Mouse (Mus musculus) embryo, embryonic 9.5 days (tissue): ENCODE data around the gene Rpl38.
A peak's percentile ranks its signal among the peaks of the same experiment; 100 is the strongest.
"Not testable (repeated sequence)": the region's sequence is repeated elsewhere in the genome, so short reads cannot be mapped to it uniquely, and the experiment has no call there.

Source experiments
- DNase-seq: peaks from one replicate; pipeline ENCODE4 v3.0.0-alpha.2; 2017; ENCODE audit errors: extremely low spot score

Gene Rpl38

DNA sequence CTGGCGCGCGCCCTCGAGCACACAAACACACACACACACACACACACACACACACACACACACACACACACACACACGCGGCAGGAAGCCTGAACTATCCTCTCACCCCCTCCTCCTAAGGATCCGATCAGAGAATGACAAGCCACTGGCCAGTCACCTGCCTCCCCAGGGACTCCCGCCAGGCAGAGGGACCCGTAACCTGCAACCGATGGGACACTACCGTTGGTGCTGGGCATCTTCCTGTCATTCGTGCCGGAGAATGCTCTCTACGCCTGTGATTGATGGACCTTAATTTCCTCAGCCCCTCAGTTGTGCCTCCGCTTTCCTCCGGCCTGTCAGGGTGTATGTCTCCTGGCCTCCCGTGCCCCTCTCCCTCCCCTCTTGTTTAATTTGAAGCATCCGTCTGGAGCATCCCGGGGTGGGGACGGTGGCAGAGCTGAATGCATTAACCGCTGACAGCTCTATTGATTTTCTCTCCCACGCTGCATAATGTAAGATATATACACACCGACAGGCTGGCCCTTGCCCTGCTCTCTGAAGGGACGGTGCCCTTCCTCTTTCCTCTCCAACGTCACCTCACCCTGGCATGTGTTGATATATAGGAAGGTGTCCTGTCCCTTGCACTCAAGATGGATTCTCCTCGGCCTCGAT is 11.2 kb upstream of the Rpl38 start:
- no peak for DNase-seq

DNA sequence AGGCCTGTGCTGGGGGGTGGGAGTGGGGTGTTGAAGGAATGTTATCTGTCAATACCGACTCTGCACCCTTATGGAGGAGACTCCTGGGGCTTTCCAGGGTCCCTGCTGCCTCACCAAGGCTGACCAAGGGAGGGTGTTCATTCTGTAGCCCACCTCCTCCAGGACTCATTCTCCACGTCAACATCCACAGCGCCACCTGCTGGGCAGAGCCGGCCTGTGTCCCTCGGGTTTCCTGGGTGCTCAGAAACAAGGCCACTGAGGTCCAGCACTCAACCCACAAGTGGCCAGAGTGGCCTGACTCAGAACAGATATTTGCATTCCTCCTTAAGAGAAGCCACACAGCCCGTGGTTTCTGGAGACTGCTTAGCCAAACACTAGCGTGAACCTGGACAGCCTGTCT is 10.6 kb upstream of the Rpl38 start:
- DNase-seq: peak; percentile 71

DNA sequence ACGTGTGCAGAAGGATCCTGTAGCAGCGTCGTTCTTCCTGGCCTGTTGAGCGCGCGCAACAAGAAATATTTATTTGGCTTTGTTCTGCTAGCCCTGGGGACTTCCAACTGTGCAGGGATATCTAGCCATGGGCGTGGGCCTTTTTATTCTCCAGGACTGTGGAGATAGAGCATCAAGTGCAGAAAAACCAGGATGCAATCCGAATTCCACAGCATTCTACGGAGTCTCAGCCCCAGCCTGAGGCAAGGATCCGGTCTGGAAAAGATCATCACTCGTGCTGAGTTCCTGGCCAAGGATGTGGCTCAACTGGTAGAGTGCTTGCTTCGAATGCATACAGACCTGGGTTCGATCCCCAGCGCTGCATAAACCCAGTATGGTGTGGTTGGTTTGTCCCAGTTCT is 6.2 kb upstream of the Rpl38 start:
- DNase-seq: no peak

DNA sequence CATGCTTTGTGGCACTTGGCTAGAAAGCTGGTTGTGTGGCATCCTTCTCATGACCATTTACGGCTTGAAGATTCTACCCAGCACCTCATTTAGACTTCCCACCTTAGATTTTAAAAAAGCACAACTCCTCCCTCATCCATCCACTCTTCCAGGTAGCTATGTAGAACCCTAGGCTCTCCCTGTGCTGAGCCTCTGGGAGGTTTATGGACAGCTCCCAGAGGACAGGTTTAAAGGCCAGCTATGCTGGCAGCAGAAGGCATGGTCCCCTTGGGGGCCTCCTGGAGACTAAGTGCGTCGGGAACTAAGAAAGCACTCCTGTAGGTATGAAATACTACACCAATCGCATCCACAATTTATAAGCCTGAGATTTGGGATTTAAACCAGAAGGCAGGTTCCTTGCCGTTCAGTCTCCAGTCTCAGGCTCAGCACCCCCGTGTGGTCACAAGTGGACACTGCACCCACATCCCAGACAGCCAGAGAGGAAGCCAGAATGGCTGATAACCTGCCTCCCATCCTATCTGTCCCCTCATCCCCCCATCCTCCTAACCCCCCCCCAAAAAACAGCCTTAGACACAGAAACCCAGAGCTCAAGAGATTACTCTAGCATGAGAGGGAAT is 5.5 kb upstream of the Rpl38 start:
- DNase-seq: no peak

DNA sequence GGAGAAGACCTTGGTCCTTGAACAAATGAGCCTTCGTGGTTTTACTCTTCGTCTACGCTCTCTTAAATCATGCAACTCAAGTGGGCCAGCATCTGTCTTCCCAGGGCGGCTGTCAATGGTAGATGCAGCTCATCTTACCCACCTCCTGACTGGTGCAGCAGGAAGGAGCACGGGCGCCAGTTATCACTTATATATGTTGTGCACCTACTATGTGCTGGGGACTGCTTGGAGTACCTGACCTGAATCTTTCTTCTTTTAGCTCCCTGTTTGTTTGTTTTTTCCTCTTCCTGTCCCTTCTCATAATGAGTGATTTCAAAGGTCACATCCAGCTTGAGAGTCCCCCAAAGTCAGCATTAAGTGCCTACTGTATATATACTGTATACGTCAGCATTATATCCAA is 4.2 kb upstream of the Rpl38 start:
- no peak for DNase-seq

DNA sequence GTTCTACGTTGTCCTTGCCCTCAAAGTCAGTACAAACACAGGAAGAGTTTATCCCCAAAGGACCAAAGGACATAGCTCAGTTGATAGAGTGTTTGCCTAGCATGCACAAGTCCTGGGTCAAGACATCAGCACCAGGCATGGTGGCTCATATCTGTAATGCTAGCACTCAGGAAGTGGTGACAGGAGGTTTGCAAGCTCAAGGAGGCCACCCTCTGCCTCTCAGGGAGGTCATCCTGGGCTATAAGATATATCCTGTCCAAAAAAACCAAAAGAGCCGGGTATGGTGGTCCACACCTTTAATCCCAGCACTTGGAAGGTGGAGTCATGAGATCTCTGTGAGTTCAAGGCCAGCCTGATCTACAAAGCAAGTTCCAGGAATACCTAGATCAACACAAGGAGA is 2.9 kb upstream of the Rpl38 start:
- DNase-seq: no peak

DNA sequence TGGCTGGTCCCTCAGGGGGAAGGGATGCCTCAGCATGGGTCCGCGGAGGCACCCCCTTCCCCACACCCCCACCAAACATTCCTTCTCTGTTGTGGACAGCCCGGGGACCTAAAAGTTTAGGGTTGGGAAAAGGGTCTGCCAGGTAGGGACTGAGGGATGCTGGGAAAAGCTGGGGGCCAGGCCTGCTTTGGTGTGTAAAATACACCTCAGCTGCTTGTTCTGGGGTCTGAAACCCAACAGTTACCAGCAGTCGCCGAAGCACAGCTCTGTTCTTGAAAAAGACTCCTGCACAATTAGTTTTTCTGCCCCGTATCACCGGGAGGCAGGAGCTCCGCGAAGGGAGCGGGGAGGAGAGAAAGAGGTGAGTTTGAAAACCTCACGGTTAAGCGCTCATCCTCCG is 1.5 kb upstream of the Rpl38 start:
- DNase-seq: no peak

DNA sequence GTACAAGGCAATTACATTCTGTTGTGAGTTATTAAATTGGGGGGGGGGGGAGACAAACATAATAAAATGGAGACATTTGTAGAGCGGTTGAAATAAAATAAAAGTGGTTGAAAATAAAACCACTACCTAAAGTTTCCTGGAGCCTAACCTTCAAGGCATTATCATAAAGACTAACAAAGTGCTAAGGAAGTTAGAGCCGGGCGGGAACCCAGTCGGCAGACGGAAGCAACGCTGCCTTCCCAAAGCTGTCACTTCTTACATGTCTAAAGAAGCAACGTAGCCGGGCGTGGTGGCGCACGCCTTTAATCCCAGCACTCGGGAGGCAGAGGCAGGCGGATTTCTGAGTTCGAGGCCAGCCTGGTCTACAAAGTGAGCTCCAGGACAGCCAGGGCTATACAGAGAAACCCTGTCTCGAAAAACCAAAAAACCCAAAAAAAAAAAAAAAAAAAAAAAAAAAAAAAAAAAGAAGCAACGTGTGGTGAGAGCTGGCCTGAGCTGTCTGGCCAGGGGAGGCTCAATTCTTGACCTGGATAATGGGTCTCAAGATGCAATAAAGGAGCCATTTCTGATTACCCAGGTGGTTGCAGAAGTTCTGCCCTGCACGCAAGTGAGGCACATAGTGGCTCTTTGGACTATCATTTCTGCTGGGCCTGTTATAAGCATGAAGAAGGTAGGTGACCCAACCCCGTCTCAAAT is 940 bp upstream of the Rpl38 start:
- DNase-seq: no peak

DNA sequence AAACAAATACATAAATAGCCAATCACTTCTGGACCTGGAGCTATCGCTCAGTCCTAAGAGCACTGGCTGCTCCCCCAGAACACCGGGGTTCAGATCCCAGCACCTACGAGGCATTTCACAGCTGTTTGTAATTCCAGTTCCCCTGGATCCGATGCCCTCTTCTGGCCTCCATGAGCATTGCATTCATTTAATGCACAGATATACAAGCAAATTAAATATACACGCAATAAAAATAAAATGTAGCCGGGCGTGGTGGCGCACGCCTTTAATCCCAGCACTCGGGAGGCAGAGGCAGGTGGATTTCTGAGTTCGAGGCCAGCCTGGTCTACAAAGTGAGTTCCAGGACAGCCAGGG is 415 bp upstream of the Rpl38 start:
- peak; percentile 46 for DNase-seq

DNA sequence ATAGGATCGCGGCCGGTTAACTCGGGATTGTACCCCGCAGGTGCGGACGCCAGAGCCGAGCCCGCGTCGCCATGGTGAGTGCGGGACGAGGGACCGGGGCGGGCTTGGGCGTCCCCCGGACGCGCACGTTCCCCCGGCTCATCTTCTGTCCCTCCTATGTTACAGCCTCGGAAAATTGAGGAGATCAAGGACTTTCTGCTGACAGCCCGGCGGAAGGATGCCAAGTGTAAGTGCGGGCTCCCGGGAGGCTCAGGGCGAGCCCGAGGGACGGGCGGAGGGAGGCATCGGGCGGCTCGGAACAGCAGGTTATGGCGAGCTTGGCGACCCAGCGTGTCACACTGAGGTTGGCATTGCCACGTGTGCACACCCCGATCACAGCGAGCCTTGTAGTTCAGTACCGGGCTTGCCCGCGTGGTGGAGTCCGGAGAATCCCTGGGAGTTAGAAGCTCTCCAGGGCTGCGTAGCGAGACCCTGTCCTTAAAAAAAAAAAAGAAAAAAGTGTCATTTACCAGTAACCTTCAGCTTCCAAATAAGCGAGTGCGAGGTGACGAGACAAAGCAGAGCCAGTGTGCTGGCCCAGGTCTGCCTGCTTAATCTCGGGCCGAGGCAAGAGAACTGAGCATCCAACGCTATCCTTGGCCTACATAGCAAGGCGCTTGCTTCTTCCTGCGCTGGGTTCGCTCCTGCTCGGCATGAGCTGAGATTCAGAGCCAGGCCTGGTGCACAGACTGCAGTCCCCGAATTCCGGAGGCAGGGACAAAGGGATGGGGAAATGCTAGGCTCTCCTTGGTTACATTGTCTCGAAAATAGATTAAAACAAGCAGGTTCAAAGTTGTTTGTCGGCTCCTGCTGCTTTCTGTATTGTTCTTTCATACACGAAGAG is 658 bp downstream of the Rpl38 start:
- DNase-seq: peak; percentile 74

DNA sequence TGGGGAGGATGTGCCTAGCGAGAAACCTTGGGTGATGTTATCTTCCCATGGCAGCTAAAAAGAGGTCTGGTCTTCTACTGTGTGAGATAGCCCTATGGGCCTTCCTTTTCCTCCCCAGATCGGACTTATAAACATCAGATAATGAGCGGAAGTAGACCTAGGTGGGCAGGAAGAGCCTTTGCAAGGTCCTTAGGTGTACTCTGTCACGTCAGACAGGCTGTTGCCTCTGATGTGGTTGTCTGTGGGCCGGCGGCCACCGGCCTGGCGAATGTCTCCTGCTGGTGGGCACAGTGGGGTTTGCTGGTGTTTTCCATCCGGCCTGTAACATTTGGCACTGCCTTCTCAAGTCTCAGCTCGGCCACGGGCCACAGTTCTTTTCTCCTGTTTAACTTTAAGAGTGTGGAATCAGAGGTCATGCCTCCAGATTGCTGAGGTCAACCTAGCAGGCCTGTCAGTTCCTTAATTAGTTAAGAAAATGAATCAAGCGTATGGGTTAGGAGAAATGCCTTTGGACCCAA is 1.4 kb downstream of the Rpl38 start:
- DNase-seq: no peak

DNA sequence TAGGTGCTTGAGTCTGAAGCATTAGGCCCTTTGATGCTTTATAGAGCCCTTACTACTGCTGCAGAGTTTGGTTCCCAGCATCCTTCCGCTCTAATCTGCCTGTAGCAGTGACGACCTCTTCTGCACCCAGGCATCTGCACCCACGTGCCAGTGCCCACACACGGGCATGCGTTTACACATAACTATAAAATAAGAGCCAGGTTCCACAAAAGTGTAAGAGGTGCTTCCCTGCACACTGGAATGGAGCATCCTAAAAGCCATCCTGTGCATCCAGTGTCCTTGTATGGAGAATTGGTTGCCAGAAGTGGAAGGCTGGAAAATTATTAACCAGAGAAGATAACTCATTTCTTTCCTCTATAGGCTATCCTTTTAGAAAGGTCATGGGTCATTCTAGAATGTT is 2.8 kb downstream of the Rpl38 start:
- no peak for DNase-seq

DNA sequence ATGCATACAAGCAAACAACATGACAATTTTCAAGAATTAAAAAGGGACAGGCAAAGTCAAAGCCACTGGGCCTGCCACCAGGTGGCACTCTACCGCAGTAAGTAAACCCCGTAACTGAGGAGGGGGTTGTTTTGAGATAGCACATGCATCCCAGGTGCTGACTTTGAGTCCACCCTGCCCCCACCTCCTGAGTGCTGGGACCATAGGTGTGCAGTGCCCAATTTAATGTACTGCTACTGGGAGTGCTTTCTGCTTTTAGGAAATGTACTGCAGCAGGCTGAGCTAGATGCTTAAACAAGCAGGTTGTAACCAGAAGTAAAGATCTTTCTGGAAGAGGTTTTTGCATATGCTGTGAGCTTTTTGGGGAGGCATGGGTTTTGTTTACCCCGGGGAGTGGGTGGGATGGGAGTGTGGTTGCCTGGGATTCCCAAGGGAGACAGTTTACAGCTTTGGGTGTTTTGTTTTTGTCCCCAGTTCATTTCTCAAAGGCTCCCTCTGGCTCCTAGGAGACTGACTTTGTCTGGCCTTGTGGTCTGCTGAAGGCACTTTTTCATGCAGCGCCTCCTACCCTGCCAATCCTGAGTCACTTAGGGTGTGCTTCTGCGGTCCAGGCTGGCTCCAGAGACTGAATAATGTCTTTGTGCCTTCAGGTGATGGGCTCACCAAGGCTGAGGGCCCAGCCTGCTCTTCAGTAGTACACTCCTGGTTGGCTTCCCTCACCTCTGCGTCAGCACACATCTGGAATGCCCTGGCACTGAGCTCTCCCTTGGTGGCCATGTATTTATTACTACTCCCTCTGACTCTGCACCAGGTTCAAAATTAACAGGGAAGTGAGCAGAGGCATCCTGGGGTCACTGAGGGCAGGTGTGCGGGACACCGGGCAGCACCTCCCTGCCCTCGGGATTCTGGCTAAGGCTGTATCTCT is 4.7 kb downstream of the Rpl38 start:
- peak; percentile 59 for DNase-seq

DNA sequence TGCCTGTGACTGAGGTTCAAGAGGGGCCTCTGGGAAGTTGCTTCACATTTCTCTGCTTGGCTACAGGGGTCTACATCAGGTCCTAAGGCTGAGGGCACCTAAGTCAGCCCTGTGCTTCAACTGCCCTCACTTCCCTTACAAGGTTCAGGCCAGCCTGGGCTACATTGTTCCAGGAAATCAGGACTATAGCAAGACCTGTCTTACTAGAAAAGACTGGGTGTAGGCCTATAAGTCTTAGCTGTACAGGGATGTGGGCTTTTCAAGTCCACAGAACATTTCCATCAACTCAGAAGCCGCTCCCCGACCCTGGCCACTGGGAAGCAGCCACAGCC is 5.4 kb downstream of the Rpl38 start:
- no peak for DNase-seq

DNA sequence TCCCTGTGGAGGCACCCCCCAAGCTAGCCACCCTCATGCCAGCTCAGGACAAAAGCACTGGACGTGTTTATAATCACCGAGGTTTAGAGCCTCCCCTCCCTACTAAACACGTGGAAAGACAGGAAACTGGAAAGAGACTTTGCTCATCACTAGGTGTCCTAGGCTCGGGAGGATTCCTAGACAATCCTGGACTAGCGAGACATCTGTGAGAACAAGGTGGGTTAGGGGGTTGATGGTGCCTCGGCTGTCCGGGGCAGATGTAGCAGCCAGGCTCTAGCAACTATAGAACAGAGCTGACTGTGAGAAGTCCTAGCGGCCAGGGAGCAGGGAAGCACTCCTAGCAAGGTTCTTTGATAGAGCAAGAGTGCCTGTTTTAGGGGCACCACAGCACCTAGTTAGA is 5.9 kb downstream of the Rpl38 start:
- DNase-seq: peak; percentile 51

DNA sequence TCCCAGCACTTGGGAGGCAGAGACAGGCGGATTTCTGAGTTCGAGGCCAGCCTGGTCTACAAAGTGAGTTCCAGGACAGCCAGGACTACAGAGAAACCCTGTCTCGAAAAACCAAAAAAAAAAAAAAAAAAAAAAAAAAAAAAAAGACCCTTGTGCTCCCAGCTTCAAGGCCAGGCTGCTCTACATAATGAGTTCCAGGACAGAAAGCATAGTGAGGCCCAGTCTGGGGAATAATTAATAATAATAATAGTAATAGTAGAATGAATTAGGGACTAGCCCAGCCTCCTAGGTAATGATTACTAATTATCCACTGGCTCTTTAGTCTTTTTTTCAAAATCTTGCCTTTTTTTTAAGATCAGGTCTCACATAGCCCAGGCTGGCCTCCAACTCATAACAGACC is 6.5 kb downstream of the Rpl38 start:
- not testable (repeated sequence) for DNase-seq

DNA sequence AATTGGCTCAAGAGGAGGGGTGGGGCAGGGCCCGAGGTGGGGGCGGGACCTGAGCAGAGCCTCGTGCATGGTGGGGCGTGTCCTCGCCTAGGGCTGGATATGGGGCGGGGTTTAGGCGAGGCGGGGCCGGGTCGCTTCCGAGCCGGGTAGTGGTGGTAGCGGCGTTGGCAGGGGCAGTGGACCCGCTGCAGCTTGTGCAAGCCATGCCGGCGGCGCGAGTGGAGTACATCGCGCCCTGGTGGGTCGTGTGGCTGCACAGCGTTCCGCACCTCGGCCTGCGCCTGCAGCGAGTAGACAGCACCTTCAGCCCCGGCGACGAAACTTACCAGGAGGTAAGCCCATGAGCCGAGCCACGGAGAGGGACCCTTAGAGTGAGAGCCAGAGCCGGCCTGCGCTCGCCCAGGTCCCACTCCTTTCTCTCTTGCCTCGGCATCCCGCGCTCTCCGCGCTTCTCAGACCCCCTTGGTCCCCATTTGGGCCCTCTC is 7.1 kb downstream of the Rpl38 start, which contains the start of gene Ttyh2:
Gene Ttyh2 (plus strand): TSS at position 91 of the 485 bp plus-strand sequence.
- DNase-seq: peak; percentile 95

DNA sequence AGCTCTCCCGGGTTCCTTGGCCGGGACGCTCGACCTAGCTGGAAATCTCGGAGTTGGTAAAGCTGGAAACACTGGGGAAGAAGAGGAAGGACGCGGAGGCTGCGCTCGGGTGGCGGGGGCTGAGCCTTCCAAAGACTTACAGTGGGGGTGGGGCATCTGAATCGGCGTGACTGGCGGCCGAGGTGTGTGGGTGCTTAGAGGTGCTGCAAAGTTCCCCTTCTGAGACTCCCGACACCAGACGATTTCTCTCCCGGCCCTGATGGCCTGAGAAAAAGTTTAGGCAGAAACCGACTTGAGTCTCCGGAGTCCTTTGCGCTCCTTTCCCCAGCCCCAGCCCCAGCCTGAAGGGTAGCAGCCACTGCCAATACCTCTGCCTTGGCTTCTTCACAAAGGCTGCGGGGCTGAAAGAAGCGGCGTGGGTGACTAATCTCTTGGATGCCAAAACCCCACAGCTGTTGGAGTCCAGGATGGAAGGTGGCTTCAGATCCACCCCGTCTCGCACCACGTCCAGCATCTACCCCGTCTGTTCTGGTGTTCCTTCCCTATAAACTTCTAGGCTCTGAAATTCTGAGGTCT is 7.6 kb downstream of the Rpl38 start:
- DNase-seq: peak; percentile 53

DNA sequence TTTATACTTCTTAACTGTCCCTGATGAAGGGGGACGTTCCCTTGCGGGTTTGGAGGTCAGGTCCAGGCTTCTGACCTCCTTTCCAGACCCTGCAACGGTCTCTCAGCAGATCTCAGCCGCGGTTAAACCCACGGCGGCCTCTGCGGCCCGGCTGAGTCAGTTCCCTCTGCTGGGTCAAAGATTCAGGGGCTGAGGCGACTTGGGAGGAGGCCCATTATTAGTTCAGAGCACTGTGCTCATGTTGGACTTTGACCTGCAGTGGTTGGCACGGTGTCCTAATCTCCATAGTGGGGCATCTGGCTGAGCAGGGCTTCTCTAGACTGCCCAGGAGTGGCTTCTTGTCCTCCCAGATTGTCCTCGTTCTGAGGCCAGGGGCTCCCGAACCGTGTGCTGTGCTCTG is 8.1 kb downstream of the Rpl38 start:
- peak; percentile 35 for DNase-seq

DNA sequence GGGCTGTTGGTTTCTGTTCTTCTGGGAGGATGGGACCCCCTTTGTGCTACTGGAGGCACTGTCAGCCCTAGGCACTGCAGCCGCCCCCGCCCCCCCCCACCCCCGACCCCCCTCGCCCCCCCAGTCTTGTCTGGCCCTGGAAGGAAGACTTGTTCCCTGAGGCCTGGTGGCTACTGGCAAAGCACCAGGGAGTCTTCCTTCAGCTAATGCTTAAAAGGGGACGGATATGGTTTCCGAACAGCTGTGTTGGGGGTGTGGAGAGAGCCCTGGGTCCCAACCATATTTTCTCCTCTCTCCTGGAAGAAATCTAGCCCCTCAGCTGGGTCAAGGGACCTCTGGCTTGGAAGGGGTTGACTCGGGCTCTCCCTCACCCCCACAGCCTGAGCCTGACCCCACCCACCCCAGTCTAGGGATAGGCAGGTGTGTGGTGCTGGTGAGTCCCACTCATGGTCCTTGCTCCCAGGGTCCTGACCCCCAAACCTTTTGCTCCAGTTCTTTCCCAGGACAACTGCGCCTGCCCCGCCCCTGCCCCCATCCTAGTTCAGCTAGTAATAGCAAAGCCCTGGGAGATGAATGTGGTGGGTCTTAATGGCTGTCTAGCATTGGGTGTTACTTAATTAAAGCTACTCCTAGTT is 8.7 kb downstream of the Rpl38 start:
- no peak for DNase-seq
